Mouse (Mus musculus) midbrain, postnatal 0 days (tissue): ENCODE measurements around the gene Esx1. TPM values are rescaled to one million over a fixed set of nuclear protein-coding genes. Genes with fewer than 3 reads are reported as not detected.

ENCODE experiments used
- ATAC-seq: fragments of 200-750 bp; cut with Nextera tagmentation; 2 replicates; pipeline ENCODE4 v1.8.0; 2017; ENCODE audit warnings: moderate number of reproducible peaks, mild to moderate bottlenecking, moderate TSS enrichment, moderate library complexity; ENCODE audit not compliant: low FRiP score
- DNase-seq: peaks from one replicate; pipeline ENCODE4 v3.0.0-alpha.2; 2015; ENCODE audit warnings: low spot score
- H3K27ac ChIP-seq: fragments of 300-500 bp; sonication (generic); 2 replicates; pipeline ENCODE4 v1.5.1; 2014; ENCODE audit warnings: low read depth, mild to moderate bottlenecking, low read length, mixed read lengths
- H3K27me3 ChIP-seq: fragments of 300-500 bp; sonication (generic); 2 replicates; pipeline ENCODE4 v1.6.1; 2014; ENCODE audit warnings: low read length, control low read depth, mixed read lengths; ENCODE audit not compliant: insufficient read depth
- H3K36me3 ChIP-seq: fragments of 300-500 bp; sonication (generic); 2 replicates; pipeline ENCODE4 v1.6.1; 2014; ENCODE audit warnings: low read length, control low read depth, mixed read lengths; ENCODE audit not compliant: insufficient read depth
- H3K4me1 ChIP-seq: fragments of 300-500 bp; sonication (generic); 2 replicates; pipeline ENCODE4 v1.6.1; 2014; ENCODE audit warnings: mild to moderate bottlenecking, control low read depth, antibody characterized with exemption, low read length, mixed read lengths; ENCODE audit not compliant: insufficient read depth
- H3K4me2 ChIP-seq: fragments of 300-500 bp; sonication (generic); 2 replicates; pipeline ENCODE4 v1.6.1; 2014; ENCODE audit warnings: low read depth, mild to moderate bottlenecking, low read length, mixed read lengths; ENCODE audit not compliant: poor library complexity, severe bottlenecking
- H3K4me3 ChIP-seq: fragments of 300-500 bp; sonication (generic); 2 replicates; pipeline ENCODE4 v1.5.1; 2014; ENCODE audit warnings: low read depth, mild to moderate bottlenecking, low read length, moderate library complexity
- H3K9ac ChIP-seq: fragments of 300-500 bp; sonication (generic); replicated peaks from 2 replicates; pipeline ENCODE4 v1.6.1; 2014; ENCODE audit warnings: mild to moderate bottlenecking, low read length, moderate library complexity, mixed read lengths; ENCODE audit not compliant: poor library complexity, severe bottlenecking
- H3K9me3 ChIP-seq: fragments of 300-500 bp; sonication (generic); 2 replicates; pipeline ENCODE4 v1.6.1; 2016; ENCODE audit warnings: low read length, control low read depth
- CTCF ChIP-seq: IDR thresholded peaks from 2 replicates; pipeline ENCODE4 v1.5.1; 2016; ENCODE audit warnings: antibody characterized with exemption, mild to moderate bottlenecking
- whole genome bisulfite sequencing: fragments of 180-500 bp; shearing (Covaris S2); extraction: QIAGEN DNeasy Blood & Tissue Kit; methylation state at CpG from one replicate; pipeline ENCODE4 v1.1.7; 2014; 5-methylcytosine and 5-hydroxymethylcytosine counted together
- polyA plus RNA-seq: library from polyadenylated mRNA; unstranded; fragments of >200 nt; fragmentation: Nextera tagmentation; extraction: Ambion mirVana; gene quantifications from 2 replicates; pipeline ENCODE4 v1.2.1, GENCODE M21; 2015
- total RNA-seq: library from RNA; depleted of rRNA; stranded (reverse); fragments of >200 nt; gene quantifications from 2 replicates; pipeline ENCODE4 v1.2.3, GENCODE M21; 2014

Gene Esx1
- total and polyA plus RNA-seq, 2 experiments from 2014 or later, result not detected

DNA sequence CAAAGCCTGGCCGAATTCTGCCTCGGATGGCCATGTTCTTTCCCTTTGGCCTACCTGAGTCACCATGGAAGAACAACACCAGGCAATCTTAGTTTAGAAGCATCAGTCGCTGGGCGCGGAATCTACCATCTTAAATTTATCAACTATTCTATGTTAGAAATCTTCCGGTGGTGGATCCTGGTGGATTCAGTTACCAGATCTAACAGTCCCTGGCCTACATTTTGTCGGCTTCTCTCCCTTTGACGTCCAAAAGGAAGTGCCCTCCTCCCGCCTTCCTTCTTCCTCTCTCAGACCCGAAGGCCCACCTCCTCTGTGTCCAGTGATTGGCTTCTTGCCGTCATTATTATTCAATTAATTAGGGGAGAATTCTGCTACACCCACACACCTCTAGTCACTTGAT, 27.2 kb upstream of the Esx1 start:
- no peak overlapping the region for H3K4me2 ChIP-seq
- H3K4me1 ChIP-seq, result no peaks in the 10 kb centered on the region
- TF ChIP-seq CTCF, result no peak
- no peak overlapping the region for H3K27ac ChIP-seq
- no peak overlapping the region for H3K4me3 ChIP-seq
- no peak overlapping the region for H3K9ac ChIP-seq
- no peaks in the 10 kb centered on the region for H3K27me3 ChIP-seq
- no peaks in the 10 kb centered on the region for H3K9me3 ChIP-seq
- no peaks in the 10 kb centered on the region for H3K36me3 ChIP-seq
- no peak for DNase-seq
- WGBS, result 90% methylated on average over 11 of the region's 11 CpGs
- no peak for ATAC-seq

- WGBS, result 30% methylated on average over 4 of the region's 4 CpGs
- no peak overlapping the region for H3K9ac ChIP-seq
- no peak overlapping the region for H3K4me3 ChIP-seq
- H3K4me2 ChIP-seq, result no peak overlapping the region
- TF ChIP-seq CTCF, result peak; percentile 23
- H3K27me3 ChIP-seq, result no peaks in the 10 kb centered on the region
- ATAC-seq (no peak), DNase-seq (no peak)
- H3K36me3 ChIP-seq, result no peaks in the 10 kb centered on the region
- H3K27ac ChIP-seq, result no peak overlapping the region
- H3K4me1 ChIP-seq, result no peaks in the 10 kb centered on the region
- H3K9me3 ChIP-seq, result no peaks in the 10 kb centered on the region
These were observed 22.8 kb upstream of the Esx1 start for GRCm38 (mm10) chrX:137144674-137145073.

GRCm38 (mm10) chrX:137143726-137144125, 21.8 kb upstream of the Esx1 start:
- no peaks in the 10 kb centered on the region for H3K36me3 ChIP-seq
- H3K4me1 ChIP-seq, result no peaks in the 10 kb centered on the region
- no peak overlapping the region for H3K4me3 ChIP-seq
- ATAC-seq (no peak), DNase-seq (no peak)
- WGBS, result 79% methylated on average over 4 of the region's 4 CpGs
- no peaks in the 10 kb centered on the region for H3K9me3 ChIP-seq
- no peak overlapping the region for H3K9ac ChIP-seq
- H3K27me3 ChIP-seq, result no peaks in the 10 kb centered on the region
- H3K4me2 ChIP-seq, result no peak overlapping the region
- TF ChIP-seq CTCF, result no peak
- H3K27ac ChIP-seq, result no peak overlapping the region

DNA sequence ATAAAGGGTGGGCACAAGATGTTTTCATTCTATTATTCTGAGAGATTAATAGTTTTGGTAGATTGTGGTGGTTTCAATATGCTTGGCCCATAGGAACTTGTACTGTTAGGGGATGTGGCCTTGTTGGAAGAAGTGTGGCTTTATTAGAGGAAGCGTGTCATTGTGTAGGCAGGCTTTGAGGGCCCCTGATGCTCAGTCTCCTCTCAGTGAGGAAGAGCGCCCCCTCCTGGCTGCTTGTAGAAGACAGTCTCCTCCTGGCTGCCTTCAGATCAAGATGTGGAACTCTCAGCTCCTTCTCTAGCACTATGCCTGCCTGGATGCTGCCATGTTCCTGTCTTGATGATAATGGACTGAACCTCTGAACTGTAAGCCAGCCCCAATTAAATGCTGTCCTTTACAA, 20.7 kb upstream of the Esx1 start:
- 38% methylated on average over 2 of the region's 2 CpGs for WGBS

DNA sequence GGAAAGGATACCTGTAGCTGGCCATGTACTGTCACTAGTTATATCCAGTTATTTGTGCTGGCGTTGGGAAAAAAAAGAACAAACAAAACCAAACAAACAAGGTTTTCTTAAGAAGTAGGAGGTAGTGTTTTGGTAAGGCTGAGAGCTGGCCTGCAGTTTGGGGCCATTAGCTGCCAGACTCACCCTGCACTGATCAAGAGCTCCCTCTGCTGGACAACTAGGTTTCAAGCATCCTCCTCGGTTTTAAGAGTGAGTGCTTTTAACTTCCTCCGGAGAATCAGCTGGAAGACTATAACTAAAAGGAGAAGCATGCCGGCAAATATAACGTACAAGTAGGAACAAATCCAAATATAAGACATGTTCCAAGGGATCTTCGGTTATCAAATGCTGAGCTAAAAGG, 19.8 kb upstream of the Esx1 start:
- no peak overlapping the region for H3K4me3 ChIP-seq
- H3K4me2 ChIP-seq, result no peak overlapping the region
- no peaks in the 10 kb centered on the region for H3K27me3 ChIP-seq
- H3K4me1 ChIP-seq, result no peaks in the 10 kb centered on the region
- peak; percentile 71 for DNase-seq
- ATAC-seq, result no peak
- no peaks in the 10 kb centered on the region for H3K36me3 ChIP-seq
- TF ChIP-seq CTCF, result peak; percentile 76
- H3K9ac ChIP-seq, result no peak overlapping the region
- WGBS, result 21% methylated on average over 6 of the region's 6 CpGs
- H3K9me3 ChIP-seq, result no peaks in the 10 kb centered on the region
- no peak overlapping the region for H3K27ac ChIP-seq

More for the DNA sequence above, 20.7 kb upstream of the Esx1 start:
- H3K4me1 ChIP-seq, result no peaks in the 10 kb centered on the region
- no peak overlapping the region for H3K27ac ChIP-seq
- ATAC-seq (no peak), DNase-seq (no peak)
- no peak overlapping the region for H3K9ac ChIP-seq
- peak; percentile 30; the same call in 1 of the 2 replicates for TF ChIP-seq CTCF
- no peaks in the 10 kb centered on the region for H3K9me3 ChIP-seq
- H3K4me2 ChIP-seq, result no peak overlapping the region
- no peak overlapping the region for H3K4me3 ChIP-seq
- H3K36me3 ChIP-seq, result no peaks in the 10 kb centered on the region
- H3K27me3 ChIP-seq, result no peaks in the 10 kb centered on the region

DNA sequence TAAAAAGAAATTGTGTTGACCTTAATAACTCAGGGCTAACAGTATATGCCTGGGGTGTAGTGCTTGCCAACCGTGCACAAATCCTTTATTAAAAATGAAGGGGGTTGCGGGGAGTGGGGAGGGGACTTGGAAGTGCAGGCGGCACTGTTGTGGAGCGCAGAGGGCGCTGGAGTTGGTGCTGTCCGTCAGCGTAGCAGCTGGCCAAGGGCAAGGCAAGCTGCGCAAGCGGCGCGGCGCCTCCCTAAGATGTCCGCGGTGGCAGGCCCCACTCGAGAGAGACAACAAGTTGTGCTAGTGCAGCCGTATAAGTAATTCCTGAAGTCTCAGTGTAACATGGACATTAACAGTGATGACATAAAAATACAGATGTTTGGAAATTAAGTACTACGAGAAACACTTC, 5.7 kb upstream of the Esx1 start:
- Histone ChIP-seq H3K4me3 (no peak overlapping the region), H3K4me2 (no peak overlapping the region), H3K36me3 (no peaks in the 10 kb centered on the region), H3K9ac (no peak overlapping the region), H3K27me3 (peaks cover 15% of the 10 kb centered on the region; the same call in 1 of the 2 replicates), H3K9me3 (no peaks in the 10 kb centered on the region), H3K4me1 (no peaks in the 10 kb centered on the region), H3K27ac (no peak overlapping the region)
- ATAC-seq (no peak), DNase-seq (no peak)
- WGBS, result 20% methylated on average over 17 of the region's 17 CpGs
- TF ChIP-seq CTCF, result no peak
